Mouse (Mus musculus) embryonic facial prominence, embryonic 14.5 days (tissue): ENCODE results near the gene Syne1. TPM values are rescaled to one million over a fixed set of nuclear protein-coding genes. Genes with fewer than 3 reads are reported as not detected.

Experiments
- ATAC-seq: fragments of 200-750 bp; cut with Nextera tagmentation; 2 replicates; pipeline ENCODE4 v1.8.0; 2017; ENCODE audit warnings: low read depth, moderate number of reproducible peaks, moderate TSS enrichment
- DNase-seq: peaks from one replicate; pipeline ENCODE4 v3.0.0-alpha.2; 2015; ENCODE audit warnings: low spot score
- H3K27ac ChIP-seq: fragments of 300-500 bp; sonication (generic); replicated peaks from 2 replicates; pipeline ENCODE4 v1.5.1; 2014; ENCODE audit warnings: low read depth, mild to moderate bottlenecking, low read length, moderate library complexity
- H3K27me3 ChIP-seq: fragments of 300-500 bp; sonication (generic); replicated peaks from 2 replicates; pipeline ENCODE4 v1.6.1; 2014; ENCODE audit warnings: low read length; ENCODE audit not compliant: control insufficient read depth, insufficient read depth
- H3K36me3 ChIP-seq: fragments of 300-500 bp; sonication (generic); 2 replicates; pipeline ENCODE4 v1.6.1; 2014; ENCODE audit warnings: low read length, mixed read lengths; ENCODE audit not compliant: control insufficient read depth, insufficient read depth
- H3K4me1 ChIP-seq: fragments of 300-500 bp; sonication (generic); 2 replicates; pipeline ENCODE4 v1.6.1; 2014; ENCODE audit warnings: antibody characterized with exemption, low read length; ENCODE audit not compliant: control insufficient read depth, insufficient read depth
- H3K4me2 ChIP-seq: fragments of 300-500 bp; sonication (generic); 2 replicates; pipeline ENCODE4 v1.6.1; 2014; ENCODE audit warnings: low read depth, mild to moderate bottlenecking, low read length, moderate library complexity, mixed read lengths
- H3K4me3 ChIP-seq: fragments of 300-500 bp; sonication (generic); 2 replicates; pipeline ENCODE4 v1.5.1; 2014; ENCODE audit warnings: low read depth, mild to moderate bottlenecking, low read length
- H3K9ac ChIP-seq: fragments of 300-500 bp; sonication (generic); 2 replicates; pipeline ENCODE4 v1.6.1; 2014; ENCODE audit warnings: low read depth, mild to moderate bottlenecking, low read length, moderate library complexity, mixed read lengths
- H3K9me3 ChIP-seq: fragments of 300-500 bp; sonication (generic); 2 replicates; pipeline ENCODE4 v1.6.1; 2016; ENCODE audit warnings: low read length; ENCODE audit not compliant: control insufficient read depth
- WGBS: fragments of 180-500 bp; shearing (Covaris S2); extraction: QIAGEN DNeasy Blood & Tissue Kit; methylation state at CpG from one replicate; pipeline ENCODE4 v1.1.7; 2014; 5-methylcytosine and 5-hydroxymethylcytosine counted together
- polyA plus RNA-seq: library from polyadenylated mRNA; unstranded; fragments of >200 nt; fragmentation: Nextera tagmentation; extraction: Ambion mirVana; gene quantifications from 2 replicates; pipeline ENCODE4 v1.2.1, GENCODE M21; 2014

The Syne1 gene
- polyA plus RNA-seq, 1 experiment from 2014 or later = 14.4 TPM

GRCm38 (mm10) chr10:5547769-5548168 is 3.5 kb downstream of the Syne1 start:
- WGBS = 85% methylated on average over 9 of the region's 9 CpGs
- Histone ChIP-seq H3K9me3 (no peaks in the 10 kb centered on the region), H3K4me3 (no peak overlapping the region), H3K27me3 (0 out of 2 replicates have a peak, but pooled peaks cover 3% of the 10 kb centered on the region), H3K9ac (no peak overlapping the region), H3K4me2 (no peak overlapping the region), H3K36me3 (no peaks in the 10 kb centered on the region), H3K27ac (no peak overlapping the region), H3K4me1 (peaks cover 11% of the 10 kb centered on the region)
- DNase-seq (no peak), ATAC-seq (no peak)

GRCm38 (mm10) chr10:5546428-5546827 is 4.9 kb downstream of the Syne1 start:
- 91% methylated on average over 5 of the region's 5 CpGs for WGBS
- 0 out of 2 replicates have a peak, but pooled peaks cover 3% of the 10 kb centered on the region for H3K27me3 ChIP-seq
- peaks cover 11% of the 10 kb centered on the region for H3K4me1 ChIP-seq

GRCm38 (mm10) chr10:5528284-5528683 is 23.0 kb downstream of the Syne1 start:
- Histone ChIP-seq H3K9me3 (no peaks in the 10 kb centered on the region), H3K27me3 (no peaks in the 10 kb centered on the region), H3K4me1 (no peaks in the 10 kb centered on the region), H3K9ac (no peak overlapping the region), H3K4me3 (no peak overlapping the region), H3K36me3 (no peaks in the 10 kb centered on the region), H3K4me2 (no peak overlapping the region), H3K27ac (no peak overlapping the region)
- no peak for DNase-seq
- ATAC-seq = no peak
- 80% methylated on average over 1 of the region's 1 CpGs for WGBS

More at GRCm38 (mm10) chr10:5546428-5546827, 4.9 kb downstream of the Syne1 start:
- Histone ChIP-seq H3K9me3 (no peaks in the 10 kb centered on the region), H3K4me3 (no peak overlapping the region), H3K9ac (no peak overlapping the region), H3K27ac (no peak overlapping the region), H3K4me2 (no peak overlapping the region), H3K36me3 (no peaks in the 10 kb centered on the region)
- ATAC-seq (no peak), DNase-seq (no peak)

GRCm38 (mm10) chr10:5527634-5528033 is 23.6 kb downstream of the Syne1 start:
- ATAC-seq (no peak), DNase-seq (no peak)
- Histone ChIP-seq H3K4me2 (no peak overlapping the region), H3K36me3 (no peaks in the 10 kb centered on the region), H3K27me3 (no peaks in the 10 kb centered on the region), H3K4me3 (no peak overlapping the region), H3K9ac (no peak overlapping the region), H3K27ac (no peak overlapping the region), H3K9me3 (no peaks in the 10 kb centered on the region), H3K4me1 (no peaks in the 10 kb centered on the region)
- 60% methylated on average over 4 of the region's 4 CpGs for WGBS

GRCm38 (mm10) chr10:5522904-5523303 is 28.4 kb downstream of the Syne1 start:
- no peak overlapping the region for H3K27ac ChIP-seq
- no peak overlapping the region for H3K4me3 ChIP-seq
- DNase-seq (no peak), ATAC-seq (no peak)
- no peaks in the 10 kb centered on the region for H3K9me3 ChIP-seq
- no peak overlapping the region for H3K9ac ChIP-seq
- no peaks in the 10 kb centered on the region for H3K27me3 ChIP-seq
- H3K36me3 ChIP-seq = no peaks in the 10 kb centered on the region
- H3K4me2 ChIP-seq = no peak overlapping the region
- no peaks in the 10 kb centered on the region for H3K4me1 ChIP-seq
- WGBS = 82% methylated on average over 4 of the region's 4 CpGs

GRCm38 (mm10) chr10:5522276-5522675 is 29.0 kb downstream of the Syne1 start:
- H3K36me3 ChIP-seq = no peaks in the 10 kb centered on the region
- 91% methylated on average over 3 of the region's 3 CpGs for WGBS
- no peak overlapping the region for H3K4me3 ChIP-seq
- no peaks in the 10 kb centered on the region for H3K4me1 ChIP-seq
- H3K4me2 ChIP-seq = no peak overlapping the region
- no peak overlapping the region for H3K9ac ChIP-seq
- H3K27me3 ChIP-seq = no peaks in the 10 kb centered on the region
- no peak overlapping the region for H3K27ac ChIP-seq
- no peaks in the 10 kb centered on the region for H3K9me3 ChIP-seq
- no peak for DNase-seq
- no peak for ATAC-seq

- Histone ChIP-seq H3K9me3 (no peaks in the 10 kb centered on the region), H3K36me3 (no peaks in the 10 kb centered on the region), H3K4me1 (no peaks in the 10 kb centered on the region), H3K4me2 (no peak overlapping the region), H3K27me3 (no peaks in the 10 kb centered on the region), H3K27ac (no peak overlapping the region), H3K4me3 (no peak overlapping the region), H3K9ac (no peak overlapping the region)
- WGBS = 44% methylated on average over 1 of the region's 1 CpGs
- ATAC-seq (no peak), DNase-seq (peak; percentile 21)
Observed at GRCm38 (mm10) chr10:5520695-5521094, 30.6 kb downstream of the Syne1 start.

- no peak for DNase-seq
- H3K4me2 ChIP-seq = no peak overlapping the region
- no peak overlapping the region for H3K4me3 ChIP-seq
- H3K27me3 ChIP-seq = no peaks in the 10 kb centered on the region
- H3K9me3 ChIP-seq = no peaks in the 10 kb centered on the region
- H3K36me3 ChIP-seq = no peaks in the 10 kb centered on the region
- 22% methylated on average over 3 of the region's 3 CpGs for WGBS
- H3K4me1 ChIP-seq = no peaks in the 10 kb centered on the region
- no peak overlapping the region for H3K9ac ChIP-seq
- no peak for ATAC-seq
- no peak overlapping the region for H3K27ac ChIP-seq
Observed at GRCm38 (mm10) chr10:5515330-5515729, 36.0 kb downstream of the Syne1 start.

- no peaks in the 10 kb centered on the region for H3K36me3 ChIP-seq
- ATAC-seq (no peak), DNase-seq (no peak)
- 88% methylated on average over 8 of the region's 8 CpGs for WGBS
- no peaks in the 10 kb centered on the region for H3K27me3 ChIP-seq
- no peak overlapping the region for H3K9ac ChIP-seq
- no peak overlapping the region for H3K4me2 ChIP-seq
- no peak overlapping the region for H3K4me3 ChIP-seq
- H3K9me3 ChIP-seq = no peaks in the 10 kb centered on the region
- no peak overlapping the region for H3K27ac ChIP-seq
- no peaks in the 10 kb centered on the region for H3K4me1 ChIP-seq
Observed at GRCm38 (mm10) chr10:5514134-5514533, 37.1 kb downstream of the Syne1 start.
